Mouse (Mus musculus) layer of hippocampus, adult 9-11 months (tissue): ENCODE measurements around the gene Hist1h4h.
A peak's percentile ranks its signal among the peaks of the same experiment; 100 is the strongest.

ENCODE experiments used
- DNase-seq: peaks from one replicate; pipeline ENCODE4 v3.0.0; 2022

The Hist1h4h gene

DNA sequence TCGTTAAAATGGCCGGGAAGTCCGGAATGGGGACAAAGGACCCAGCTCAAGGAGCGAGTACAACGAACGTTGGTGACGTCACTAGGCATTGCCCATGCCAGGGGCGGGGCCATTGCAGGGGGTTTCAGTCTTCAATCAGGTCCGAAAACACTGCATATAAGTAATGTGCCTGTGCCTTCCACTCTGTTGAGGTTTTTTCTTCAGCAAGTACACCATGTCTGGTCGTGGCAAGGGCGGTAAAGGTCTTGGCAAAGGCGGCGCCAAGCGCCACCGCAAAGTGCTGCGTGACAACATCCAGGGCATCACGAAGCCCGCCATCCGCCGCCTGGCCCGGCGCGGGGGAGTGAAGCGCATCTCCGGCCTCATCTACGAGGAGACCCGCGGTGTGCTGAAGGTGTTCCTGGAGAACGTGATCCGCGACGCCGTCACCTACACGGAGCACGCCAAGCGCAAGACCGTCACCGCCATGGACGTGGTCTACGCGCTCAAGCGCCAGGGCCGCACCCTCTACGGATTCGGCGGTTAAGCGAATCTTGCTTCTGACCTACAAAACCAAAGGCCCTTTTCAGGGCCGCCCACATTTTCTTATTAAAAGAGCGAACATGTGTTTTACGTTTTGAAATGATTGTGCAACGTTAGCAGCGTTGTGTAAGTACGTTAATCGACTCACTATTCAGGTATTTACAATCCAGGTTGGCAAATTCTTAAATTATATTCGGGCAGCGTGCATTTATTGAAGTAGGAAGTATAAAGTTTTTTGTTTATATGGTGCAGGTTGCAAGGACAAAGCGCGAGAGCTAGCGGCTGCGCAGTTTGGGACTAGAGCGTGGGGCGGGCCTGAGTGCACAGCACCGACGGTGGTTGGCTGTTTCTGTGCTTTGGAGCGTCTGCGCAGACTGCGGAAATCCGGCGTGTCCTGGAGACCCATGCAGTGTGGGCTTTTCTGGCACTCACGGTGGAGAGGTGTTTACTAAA, at the start of gene Hist1h4h:
TSS of gene Hist1h4h (plus strand) at position 150 of the 975 bp plus-strand sequence.
- DNase-seq = peak; percentile 98

DNA sequence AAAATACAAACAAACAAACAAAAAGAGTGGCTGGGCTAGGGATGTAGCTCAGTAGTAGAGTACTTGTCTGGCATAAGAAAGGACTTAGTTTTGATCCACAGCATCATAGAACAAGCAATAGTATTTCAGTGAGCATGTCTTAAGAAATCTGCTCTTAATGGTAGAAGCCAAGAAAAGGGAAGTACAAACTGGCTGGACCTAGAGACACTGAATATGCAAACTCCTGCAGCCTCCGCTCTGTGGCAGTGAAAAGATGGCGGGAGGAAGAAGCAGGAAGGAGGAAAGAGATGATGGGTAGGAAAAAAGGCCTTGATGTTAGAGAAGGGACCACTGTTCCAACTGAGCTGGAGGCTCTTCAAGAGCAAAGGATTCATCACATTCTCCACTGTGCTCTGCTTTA, 47.7 kb upstream of the Hist1h4h start:
- DNase-seq = no peak

DNA sequence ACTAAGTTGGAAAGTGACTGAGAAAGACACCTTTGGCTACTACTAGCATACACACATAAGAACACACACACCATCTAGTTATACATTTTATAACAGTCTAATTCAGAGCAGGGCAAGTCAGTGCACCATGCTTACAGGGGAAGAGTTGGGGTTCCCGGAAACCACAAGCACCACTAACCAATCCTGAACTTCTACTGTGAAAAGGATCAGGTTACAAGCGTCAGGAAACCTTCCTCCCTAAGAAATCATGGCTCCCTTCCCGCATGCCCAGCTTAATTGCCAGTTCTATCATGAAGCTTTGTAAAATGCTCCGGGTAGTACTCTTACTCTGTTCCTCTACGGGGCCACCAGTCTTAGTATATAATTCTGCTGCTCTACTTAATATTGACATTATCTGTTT, 45.6 kb upstream of the Hist1h4h start:
- no peak for DNase-seq

DNA sequence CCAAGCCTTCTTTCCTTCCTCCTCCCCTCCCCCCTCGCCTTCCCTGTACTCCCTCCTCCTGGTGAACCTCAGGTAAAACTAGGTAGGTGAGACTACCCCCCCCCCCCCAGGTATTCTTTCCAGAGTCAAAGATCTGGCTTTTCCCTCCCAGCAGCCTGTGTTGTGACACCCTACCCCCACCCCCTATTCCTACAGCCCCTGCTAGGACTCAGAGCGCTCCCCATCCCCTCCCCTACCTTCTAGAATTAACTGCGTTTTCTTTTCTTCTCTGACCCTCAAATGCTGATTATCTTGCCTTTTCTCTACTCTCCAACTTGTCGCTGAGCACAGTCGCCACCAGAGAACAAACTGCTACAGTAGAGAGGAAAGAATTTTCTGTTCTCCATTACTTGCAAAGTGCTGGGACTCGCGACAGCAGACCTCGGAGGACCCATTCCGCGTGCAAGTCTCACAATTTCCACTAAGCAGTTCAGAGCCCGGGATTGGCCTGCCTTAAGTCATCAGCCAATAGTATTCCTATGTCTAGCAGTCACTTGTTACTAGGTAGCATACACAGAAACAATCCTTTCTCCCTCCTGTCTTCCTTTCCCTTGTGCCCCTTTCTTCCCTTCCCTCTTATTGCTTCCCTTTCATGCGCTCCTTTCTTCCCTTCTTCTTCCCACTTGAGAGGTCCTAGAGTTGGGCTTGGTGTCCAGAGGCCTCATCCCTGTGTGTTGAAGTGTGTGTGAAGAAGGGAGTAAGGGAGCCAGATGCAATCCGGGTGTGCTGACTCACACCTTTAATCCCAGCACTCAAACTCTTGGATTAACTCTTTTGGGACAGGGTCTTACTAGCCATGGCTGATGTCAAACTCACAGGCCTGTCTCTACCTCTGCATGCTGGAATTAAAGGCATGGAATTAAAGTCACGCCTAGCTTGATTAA, 42.2 kb upstream of the Hist1h4h start, which contains the start of gene Btn2a2:
TSS of gene Btn2a2 (minus strand) at position 458 of the 923 bp plus-strand sequence.
- peak; percentile 83 for DNase-seq

DNA sequence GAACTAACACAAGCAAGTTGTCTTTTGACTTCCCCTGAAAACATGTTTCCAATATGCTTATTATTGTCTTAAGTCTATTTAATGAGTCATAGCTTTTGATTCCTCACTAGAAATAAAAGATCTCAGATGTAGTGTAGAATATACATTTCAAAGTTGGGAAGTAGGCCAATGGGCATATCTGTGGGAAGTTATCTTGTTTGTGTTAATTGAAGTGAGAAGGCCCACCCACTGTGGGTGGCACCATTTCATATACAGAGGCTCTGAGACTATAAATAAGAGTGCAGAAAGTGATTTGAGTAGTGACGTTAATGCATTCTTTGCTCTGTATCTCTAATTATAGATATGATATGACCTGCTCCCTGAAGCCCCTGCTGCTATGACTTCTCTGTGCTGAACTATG, 40.0 kb upstream of the Hist1h4h start:
- no peak for DNase-seq

DNA sequence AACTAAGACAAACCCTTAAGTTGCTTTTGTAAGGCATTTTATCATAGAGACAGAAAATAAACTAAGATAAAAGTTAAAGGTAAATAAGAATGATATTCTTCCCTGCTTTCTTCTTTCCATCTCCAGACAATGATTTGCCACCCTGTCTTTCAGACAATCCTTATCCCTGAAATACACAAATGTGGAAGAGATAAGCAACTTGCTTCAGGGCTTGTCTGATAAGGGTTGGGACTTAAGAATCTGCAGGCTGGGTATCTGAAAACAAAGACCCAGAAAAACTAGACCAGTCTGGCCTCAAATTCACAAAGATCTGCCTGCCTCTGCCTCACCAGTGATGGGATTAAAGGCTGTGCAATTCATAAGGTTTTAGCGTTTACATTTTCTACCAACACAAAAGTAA, 39.6 kb upstream of the Hist1h4h start:
- DNase-seq = no peak

DNA sequence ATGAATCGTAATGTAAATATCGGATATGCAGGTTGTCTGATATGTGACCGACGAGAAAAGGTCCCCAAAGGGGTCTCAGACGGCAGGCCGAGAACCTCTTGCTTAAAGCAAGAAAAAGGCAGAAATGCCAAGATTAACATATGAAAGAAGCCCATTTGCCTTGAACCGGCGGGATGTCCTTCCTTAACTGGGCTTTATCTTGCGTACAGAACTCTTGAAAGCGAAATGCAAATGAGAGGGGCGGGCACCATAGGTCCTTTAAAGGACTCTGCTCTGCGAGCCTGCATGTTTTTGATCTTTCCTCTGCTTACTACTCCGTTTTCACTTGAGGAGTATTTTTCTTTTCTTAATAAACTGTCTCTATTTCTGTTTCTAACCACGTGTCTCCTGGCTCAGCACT, 38.9 kb upstream of the Hist1h4h start:
- DNase-seq = no peak

DNA sequence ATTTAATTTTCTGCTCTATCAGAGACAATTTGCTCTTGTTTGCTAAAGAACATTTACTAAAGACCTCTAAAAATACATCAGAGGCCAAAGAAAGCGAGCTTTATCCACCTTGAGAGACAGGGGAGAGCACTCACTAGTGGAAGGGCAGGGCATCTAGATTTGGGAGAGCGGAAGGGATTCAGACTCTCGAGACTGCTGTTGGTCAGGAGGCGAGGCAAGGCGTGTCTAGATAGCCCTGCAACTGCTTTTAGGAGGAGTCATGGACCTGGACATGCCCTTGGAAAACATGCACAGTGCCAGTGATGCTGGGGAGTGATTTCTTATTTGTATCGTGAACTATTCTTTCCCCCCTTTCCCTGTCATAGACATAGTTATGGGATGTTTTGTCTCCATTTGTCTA, 35.3 kb upstream of the Hist1h4h start:
- DNase-seq = no peak

DNA sequence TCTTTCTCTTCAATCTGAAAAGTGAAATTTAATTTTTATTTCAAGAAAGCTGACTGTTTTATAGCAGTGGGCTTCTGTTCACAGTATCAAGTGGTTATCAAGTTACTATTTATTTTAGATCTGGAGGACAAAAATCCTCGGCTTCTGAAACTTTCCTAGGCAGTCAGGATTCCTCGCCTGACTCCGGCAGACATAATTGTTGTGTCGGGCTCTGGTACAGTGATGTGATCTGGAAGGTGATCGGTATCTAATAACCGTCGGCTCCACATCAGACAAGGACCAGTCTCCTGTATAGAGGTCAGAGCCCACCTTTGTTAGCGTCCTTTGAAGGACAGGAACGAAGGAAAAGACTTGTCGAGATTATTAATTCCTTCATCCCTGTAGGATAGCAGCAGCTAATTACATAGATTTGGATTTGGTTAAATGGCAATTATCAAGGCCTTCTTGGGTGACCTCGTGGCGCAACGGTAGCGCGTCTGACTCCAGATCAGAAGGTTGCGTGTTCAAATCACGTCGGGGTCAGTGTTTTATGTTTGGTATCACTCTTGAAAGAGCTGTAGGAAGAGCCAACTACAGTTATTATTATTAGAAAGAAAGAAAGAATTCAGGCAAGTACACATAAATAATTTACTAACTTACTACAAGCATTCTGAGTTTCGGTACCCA, 33.1 kb upstream of the Hist1h4h start:
- DNase-seq = no peak

DNA sequence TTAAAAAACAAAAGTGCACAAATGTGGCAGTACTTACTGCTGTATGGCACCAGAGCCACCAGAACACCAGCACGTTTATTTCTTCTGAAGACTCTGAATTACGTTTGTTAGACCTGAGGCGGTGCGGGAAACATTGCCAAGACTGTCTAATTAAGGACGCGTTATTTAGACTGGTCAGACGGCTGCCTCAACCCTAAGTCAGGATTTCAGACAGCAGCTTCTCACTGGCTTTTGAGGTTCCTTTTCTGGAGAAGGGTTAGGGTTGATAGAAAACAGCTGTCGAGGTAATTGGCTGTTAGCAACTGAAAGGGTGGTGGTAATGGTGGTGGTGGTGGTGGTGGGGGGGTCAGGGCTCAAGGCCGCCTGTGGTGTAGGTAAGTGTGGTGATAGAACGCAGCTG, 32.2 kb upstream of the Hist1h4h start:
- DNase-seq = no peak

DNA sequence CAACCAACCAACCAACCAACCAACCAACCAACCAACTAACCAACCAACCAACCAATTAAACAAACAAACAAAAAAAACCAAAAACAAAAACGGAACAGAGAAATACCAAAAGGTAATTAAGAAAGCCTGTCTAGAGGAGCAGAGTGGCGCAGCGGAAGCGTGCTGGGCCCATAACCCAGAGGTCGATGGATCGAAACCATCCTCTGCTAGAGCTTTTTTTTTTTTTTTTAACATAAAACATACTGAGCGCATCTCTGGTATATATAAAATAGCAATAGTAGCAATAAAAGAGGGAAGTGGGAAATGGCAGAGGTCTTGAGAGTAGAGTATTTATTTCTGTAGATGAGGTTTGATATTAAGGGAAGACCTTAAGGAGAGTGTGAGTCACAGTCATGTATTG, 30.9 kb upstream of the Hist1h4h start:
- DNase-seq = no peak

DNA sequence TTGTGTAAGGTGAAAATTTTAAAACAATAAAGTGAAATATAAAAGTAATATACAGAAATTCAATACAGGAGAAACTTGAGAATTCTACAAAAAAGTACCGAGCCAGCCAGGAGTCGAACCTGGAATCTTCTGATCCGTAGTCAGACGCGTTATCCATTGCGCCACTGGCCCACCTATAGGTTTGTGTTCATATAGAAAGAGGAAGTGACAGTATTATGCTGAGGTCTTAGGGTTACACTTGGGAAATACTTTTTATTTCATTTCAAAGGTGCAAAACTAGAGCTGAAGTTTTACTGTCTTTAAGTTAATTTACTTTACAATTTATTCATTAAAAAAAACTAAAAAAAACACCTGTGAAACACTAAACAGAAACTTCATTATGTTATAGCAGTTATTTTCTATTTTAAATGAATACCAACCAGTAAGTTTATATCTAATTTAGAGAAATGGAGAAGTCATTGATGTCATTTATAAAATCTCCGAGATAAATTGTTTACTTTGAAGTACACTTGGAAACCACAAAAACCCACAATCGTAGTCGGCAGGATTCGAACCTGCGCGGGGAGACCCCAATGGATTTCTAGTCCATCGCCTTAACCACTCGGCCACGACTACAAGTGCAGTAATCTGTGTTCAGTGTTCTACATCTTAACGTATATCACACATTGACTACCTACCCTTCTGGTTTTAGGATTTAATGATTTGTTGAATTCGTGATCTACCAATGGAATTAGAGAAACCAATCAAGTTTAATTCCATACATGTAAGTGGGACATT, 30.2 kb upstream of the Hist1h4h start:
- DNase-seq = peak; percentile 45

DNA sequence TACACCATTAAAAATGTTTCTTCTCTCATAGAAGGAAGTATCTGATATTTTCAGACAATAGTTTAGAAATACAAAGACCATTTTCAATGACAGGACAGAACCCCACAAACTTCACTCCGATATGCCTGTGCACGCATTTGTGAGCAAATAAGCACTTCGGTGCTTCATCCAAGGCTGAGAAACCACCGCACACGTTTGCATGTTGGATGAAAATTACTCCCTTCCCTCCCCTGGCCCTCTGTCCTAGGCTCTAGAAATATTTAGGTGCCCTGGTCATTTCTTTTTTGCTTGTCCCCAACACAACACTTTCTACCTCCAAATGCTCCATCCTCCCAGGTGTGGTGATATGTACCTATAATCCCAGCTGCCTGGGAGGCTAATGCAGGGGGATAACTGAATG, 29.3 kb upstream of the Hist1h4h start:
- DNase-seq = no peak

DNA sequence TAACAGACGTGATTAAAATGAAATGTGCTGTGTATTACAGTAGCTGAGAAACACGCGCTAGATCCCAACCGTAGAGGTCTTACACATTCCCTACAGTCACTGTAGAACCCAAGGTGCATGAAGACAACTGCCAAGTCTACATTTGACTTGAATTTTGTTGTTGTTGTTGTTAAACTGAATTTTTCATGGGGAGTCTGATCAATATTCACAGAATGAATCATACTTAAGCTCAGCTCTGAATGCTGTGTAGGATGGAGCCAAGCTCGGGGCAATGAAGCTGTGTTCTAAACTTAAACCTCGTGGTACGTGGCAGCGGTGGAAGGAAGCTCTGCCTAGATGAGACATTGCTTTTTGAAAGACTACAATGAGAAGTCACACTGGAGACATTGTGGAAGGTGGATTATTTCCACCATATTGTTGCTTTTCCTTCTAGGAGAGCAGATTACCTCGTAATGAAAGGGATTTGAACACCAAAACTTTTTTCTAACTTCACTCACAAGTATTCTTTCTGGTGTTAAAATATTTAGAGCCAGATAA, 28.8 kb upstream of the Hist1h4h start:
- no peak for DNase-seq

DNA sequence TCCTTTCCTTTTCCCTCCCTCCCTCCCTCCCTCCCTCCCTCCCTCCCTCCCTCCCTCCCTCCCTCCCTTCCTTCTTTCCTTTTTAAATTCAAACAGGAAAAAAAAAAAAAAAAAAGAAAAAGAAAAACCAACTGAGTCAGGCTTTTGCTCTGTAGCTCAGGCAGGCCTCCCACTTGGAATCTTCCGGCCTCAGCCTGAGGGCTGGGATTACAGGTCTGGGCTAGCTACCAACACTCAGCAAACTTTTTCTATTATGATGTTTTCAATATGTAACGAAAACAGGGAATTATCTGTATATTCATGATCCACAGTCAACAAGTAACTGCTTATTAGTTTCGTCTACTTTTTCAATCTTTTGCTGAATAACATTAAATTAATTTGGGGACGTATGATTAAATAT, 27.9 kb upstream of the Hist1h4h start:
- no peak for DNase-seq

DNA sequence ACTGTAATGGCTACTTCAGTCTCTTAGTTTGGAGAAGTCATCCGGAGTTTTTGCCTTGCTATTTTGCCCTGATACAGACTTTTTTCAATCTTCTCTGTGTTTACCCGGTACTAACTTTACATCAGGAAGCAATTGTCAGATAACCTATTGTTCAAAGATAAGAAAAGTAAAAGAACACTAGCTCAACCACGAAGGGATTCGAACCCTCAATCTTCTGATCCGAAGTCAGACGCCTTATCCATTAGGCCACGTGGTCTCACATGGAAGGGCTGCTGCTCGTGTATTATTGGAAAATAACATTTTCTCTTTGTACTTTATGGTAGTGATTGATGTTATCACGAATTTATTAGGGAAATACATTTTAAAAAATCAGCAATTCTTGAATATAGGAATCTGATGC, 27.1 kb upstream of the Hist1h4h start:
- DNase-seq = no peak

DNA sequence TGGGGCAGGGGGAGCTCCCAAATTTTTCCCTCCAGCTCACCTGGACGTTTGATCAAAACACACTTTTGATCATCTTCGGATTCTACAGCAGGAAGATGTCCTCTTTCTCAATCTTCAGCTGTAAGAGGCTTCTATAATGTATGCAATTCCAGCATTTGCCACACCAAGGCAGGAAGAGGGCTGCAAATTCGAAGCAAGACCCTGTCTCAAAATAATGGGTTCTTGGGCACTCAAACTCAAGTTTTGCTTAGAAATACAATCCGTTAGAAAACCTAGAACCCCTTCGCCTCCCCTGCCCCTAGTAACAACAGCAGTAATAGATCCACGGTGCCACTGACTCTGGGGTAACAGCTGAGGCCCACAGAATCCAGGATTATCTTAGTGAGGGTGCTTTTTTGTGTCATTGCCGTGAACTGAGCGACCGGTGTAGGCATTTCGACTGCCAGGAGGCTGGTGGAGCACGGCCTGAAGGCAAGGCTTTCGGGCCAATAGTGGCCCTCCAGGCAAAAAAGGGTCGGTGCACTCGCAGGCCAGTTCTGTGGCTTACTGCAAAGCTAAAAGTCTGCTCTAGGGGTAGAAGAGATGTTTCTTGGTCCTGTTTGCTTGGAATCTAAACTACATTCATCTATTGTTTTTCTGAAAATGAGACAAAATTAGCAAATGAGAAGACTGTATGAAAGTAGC, 25.0 kb upstream of the Hist1h4h start:
- no peak for DNase-seq

DNA sequence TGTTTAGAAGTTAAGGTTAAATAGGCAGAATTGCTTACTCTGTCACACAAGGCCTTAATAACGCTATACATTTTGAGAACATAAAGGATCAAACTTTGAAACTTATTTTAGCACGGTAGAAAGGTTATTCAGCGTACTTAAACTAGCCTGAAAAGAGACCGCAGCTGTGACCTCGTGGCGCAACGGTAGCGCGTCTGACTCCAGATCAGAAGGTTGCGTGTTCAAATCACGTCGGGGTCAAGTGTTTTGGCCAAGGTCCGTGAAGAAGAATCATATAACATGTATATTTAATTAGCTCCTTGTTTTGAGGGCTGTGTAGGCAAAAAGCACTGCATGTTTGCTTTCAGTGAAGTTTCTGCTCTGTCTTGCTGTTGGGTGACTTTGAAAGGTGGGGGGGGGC, 24.5 kb upstream of the Hist1h4h start:
- DNase-seq = no peak

DNA sequence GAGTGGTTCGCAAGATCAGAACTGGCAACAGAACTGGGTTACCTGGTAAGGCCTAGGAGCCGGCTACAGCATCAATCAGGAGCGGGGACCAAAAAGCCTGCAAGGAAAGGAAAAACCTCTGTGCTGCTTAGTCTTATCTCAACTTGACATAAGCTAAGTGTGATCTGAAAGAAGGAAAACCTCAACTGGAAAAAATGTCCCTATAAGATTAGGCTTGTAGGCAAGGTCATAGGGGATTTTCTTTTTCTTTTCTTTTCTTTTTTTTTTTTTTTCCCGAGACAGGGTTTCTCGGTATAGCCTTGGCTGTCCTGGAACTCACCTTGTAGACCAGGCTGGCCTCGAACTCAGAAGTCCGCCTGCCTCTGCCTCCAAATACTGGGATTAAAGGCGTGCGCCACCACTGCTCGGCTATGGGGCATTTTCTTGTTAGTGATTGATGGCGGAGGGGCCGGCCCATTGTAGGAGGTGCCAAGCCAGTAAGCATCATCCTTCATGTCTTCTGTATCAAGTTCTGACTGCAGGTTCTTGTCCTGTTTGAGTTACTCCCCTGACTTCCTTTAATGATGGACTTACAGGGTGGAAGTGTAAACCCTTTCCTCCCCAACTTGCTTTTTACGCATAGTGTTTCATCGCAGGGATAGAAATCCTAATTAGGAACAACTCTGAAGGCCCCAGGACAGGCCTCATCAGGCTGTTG, 23.9 kb upstream of the Hist1h4h start:
- no peak for DNase-seq

DNA sequence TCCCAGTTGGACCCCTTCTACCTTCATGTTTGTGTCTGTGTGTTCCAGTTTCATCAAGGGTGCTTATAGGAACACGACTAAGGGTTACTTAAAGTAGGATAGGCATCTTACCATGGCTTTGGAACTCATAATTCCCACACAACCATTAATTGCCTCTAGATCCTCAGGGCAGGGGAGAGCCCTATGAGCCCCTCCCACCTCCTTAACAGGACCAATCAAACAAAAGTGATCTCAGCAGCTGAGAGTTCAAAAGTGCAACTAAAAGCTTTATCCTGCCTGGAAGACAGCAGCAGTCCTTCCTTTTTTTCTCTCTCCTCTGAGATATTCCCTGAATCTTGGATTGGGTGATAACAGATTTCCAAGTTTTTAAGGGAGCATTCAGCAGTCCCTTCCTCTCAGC, 20.7 kb upstream of the Hist1h4h start:
- no peak for DNase-seq

DNA sequence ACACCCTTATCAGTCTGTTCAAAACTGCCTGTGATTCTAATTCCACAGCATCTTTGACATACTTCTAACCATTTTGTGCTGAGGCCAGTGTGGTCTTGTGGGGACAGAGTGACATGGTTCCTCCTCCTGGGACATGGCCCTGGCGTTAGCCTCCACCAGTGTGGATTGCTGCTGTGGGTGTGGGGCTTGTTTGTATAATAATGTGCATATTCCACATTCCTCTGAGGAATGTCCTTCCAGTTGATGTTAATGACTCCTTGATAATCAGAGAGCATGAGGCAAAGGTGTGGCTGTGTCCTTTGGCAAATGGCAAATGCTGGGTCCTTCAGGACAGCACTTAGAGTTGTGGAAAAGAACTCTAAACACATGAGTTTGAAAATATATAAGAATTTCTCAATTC, 17.3 kb upstream of the Hist1h4h start:
- no peak for DNase-seq
